Mouse (Mus musculus) heart, postnatal 4 days (tissue): ENCODE measurements around the gene Gpr37. TPM values are rescaled to one million over a fixed set of nuclear protein-coding genes. Genes with fewer than 3 reads are reported as not detected.

Experiments used
- DNase-seq: peaks from one replicate; pipeline ENCODE4 v3.0.0; 2021
- total RNA-seq, 2 experiments: library from RNA; stranded (reverse); gene quantifications; 2 replicates each; pipeline ENCODE4 v1.2.3; 2021

The Gpr37 gene
- under 1 TPM; 0.21 to 0.68 TPM for total RNA-seq

GRCm38 (mm10) chr6:25690629-25691028, at the start of gene Gpr37:
Gpr37 (minus strand) TSS chr6:25690729.
- no peak for DNase-seq

- no peak for DNase-seq
Measured at GRCm38 (mm10) chr6:25736533-25736932, 46.0 kb upstream of the Gpr37 start.

GRCm38 (mm10) chr6:25726560-25726959, 36.0 kb upstream of the Gpr37 start:
- no peak for DNase-seq

- DNase-seq, result no peak
Measured at GRCm38 (mm10) chr6:25710601-25711000, 20.1 kb upstream of the Gpr37 start.

- DNase-seq, result peak; percentile 41
Measured at GRCm38 (mm10) chr6:25709250-25709895, 18.8 kb upstream of the Gpr37 start.

GRCm38 (mm10) chr6:25699956-25700355, 9.4 kb upstream of the Gpr37 start:
- DNase-seq, result no peak

GRCm38 (mm10) chr6:25690284-25690605, 284 bp downstream of the Gpr37 start:
- peak; percentile 19 for DNase-seq

GRCm38 (mm10) chr6:25689520-25690283, 827 bp downstream of the Gpr37 start:
- DNase-seq, result peak; percentile 40

- DNase-seq, result no peak
Measured at GRCm38 (mm10) chr6:25688927-25689519, 1.5 kb downstream of the Gpr37 start.

GRCm38 (mm10) chr6:25686760-25687200, 3.7 kb downstream of the Gpr37 start:
- peak; percentile 43 for DNase-seq

GRCm38 (mm10) chr6:25684391-25684790, 6.1 kb downstream of the Gpr37 start:
- DNase-seq, result no peak

- no peak for DNase-seq
Measured at GRCm38 (mm10) chr6:25675111-25675510, 15.4 kb downstream of the Gpr37 start.

- DNase-seq, result no peak
Measured at GRCm38 (mm10) chr6:25673801-25674200, 16.7 kb downstream of the Gpr37 start.

- DNase-seq, result no peak
Measured at GRCm38 (mm10) chr6:25670150-25670549, 20.4 kb downstream of the Gpr37 start.

- DNase-seq, result no peak
Measured at GRCm38 (mm10) chr6:25663942-25664341, 26.6 kb downstream of the Gpr37 start.

GRCm38 (mm10) chr6:25659924-25660675, 30.4 kb downstream of the Gpr37 start:
- no peak for DNase-seq

Other genes starting within 250 kb of the Gpr37 start
- gene Pot1a, start 118.5 kb upstream of the Gpr37 start, total RNA-seq, result 10 to 100 TPM; 10.8 to 14.6 TPM